Mouse (Mus musculus) stomach, postnatal 0 days (tissue): ENCODE data around the gene Tssc4.

ENCODE experiments used
- CTCF ChIP-seq: IDR thresholded peaks from 2 replicates; pipeline ENCODE4 v1.5.1; 2016; ENCODE audit warnings: antibody characterized with exemption, low read depth, mild to moderate bottlenecking, moderate library complexity
- EP300 ChIP-seq: optimal IDR thresholded peaks from 2 replicates; pipeline ENCODE3; 2016; ENCODE audit warnings: antibody characterized with exemption

GRCm38 (mm10) chr7:143068882-143069591 is at the start of gene Tssc4:
- TF ChIP-seq EP300 (peak; percentile 91), CTCF (no peak)
